Mouse (Mus musculus): Measurements from ENCODE around the gene Rac3.

Gene Rac3

DNA sequence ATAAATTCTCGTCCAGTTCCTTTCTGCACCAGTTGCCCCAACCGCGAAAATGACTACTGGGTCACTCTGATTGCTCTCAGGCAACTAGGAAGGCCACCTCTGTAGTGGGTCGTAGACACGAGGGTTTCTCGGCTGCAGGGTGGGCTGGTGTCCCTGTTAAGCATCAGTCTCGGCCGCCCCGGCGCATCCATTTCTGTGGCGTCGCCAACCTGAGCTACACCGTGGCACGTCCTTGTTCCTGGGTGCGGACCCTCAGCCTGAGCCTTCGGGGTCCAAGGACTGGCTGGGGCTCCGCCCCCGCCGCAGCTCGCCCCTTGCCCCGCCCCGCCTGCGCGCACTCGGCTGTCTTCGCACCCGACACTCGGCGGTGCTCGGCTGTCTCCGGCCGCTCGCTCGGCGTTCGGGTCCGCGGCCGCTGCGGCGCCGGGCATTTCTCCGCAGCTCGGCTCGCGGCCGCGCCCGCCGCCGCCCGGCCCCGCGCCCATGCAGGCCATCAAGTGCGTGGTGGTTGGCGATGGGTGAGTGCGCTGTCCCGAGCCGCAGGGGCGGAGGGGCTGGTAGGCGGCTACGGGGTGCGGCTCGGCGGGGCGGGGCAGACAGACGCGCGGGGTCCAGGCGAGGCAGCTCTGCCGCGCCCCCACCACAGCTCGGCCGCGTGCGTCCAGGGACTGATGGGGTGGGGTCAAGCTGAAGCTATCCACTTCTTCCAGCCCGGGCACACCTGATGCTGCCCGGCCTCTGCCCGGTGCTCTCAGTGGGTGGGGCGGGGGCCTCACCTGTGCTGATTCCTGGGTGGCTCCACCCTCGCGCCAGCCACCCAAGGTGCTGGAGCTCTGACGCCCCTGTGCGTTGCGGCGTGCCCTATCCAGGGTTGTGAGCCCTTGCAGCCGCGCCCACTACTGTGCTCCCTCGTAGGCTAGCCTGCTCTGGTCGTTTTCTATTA, at the start of gene Rac3:
Gene Rac3, plus strand, starts transcription at position 347 of the 943 bp plus-strand sequence.
- WGBS: 1% methylated on average over 90 of the region's 90 CpGs

DNA sequence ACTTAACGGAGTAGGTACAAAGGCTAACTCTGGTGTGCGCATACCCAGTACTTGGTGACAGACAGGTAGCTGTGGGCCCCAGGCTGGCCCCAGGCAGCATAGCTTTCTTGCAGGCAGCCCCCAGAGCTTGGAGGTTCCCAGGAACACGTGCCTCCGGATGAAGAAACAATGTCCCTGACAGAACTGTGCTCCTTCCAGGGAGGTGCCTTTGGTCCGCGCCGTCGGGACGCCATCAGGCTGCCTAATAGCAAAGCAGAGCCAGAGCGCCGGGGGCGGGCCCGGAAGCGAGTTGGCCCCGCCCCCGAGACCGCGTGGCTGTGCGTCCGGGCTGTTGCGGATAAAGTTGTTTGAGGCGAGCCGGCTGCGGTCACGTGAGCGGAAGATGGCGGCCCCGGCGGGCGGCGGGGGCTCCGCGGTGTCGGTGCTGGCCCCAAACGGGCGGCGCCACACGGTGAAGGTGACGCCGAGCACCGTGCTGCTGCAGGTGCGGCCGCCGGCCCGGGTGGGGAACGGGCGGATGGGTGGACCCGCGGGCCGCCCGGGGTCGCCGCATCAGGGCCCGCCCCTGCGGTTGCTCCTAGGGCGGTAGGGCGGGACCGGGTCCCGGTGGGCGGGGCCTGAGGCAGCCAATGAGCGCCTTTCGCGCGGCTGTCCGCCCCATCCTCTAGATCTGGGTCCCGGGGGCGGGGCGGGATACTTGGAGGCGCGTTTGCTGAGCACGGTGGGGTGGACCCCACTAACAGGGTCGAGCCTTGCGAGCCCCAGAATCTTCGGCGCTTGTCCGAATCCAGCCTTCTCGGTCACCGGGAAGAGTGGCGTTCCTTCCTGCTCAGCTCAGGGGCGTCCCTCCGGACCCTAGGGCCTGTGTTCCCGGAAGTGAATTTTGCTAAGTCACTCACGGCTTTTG, 48.3 kb upstream of the Rac3 start, which contains the start of gene Aspscr1:
Gene Aspscr1, plus strand, starts transcription at position 287 of the 907 bp plus-strand sequence.
- under 1% methylated on average over 83 of the region's 83 CpGs for WGBS

DNA sequence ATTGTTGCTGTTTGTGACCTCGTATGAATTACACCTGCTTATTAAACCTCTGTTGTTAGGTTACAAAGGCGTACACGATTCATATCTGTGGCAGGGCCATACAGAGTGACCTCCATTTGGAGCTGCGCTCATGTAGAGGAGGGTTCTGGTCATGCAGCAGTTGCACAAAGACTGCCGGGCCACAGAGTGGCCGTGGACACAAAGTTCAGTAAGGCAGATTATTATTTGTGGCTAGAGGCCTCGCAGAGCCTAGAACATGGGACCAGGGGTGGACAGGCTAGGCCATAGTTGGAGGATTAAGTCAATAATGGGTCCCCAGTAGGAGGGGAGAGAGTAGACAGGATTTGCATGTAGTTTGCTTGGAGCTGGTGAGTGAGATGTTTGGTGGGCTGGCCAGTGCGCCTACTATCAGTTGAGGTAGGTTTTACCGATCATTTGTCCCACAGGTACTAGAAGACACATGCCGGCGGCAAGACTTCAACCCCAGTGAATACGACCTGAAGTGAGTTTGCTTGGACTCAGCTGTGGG, 47.6 kb upstream of the Rac3 start:
- WGBS: 35% methylated on average over 12 of the region's 12 CpGs

DNA sequence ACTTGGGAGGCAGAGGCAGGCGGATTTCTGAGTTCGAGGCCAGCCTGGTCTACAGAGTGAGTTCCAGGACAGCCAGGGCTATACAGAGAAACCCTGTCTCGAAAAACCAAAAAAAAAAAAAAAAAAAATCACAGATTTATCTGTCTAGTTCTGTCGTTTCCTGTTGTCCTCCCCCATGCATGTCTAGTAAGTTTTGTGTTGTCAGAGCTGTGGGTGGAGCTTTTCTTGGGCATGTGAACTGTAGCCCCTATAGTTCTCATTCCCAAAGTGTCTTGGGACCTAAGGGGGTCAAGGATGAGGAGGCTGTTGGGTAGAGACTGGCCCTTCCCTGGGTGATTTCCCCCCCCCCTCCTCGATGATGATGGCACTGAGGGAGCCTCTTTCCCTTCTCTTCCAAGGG, 45.4 kb upstream of the Rac3 start:
- WGBS: 77% methylated on average over 5 of the region's 5 CpGs

DNA sequence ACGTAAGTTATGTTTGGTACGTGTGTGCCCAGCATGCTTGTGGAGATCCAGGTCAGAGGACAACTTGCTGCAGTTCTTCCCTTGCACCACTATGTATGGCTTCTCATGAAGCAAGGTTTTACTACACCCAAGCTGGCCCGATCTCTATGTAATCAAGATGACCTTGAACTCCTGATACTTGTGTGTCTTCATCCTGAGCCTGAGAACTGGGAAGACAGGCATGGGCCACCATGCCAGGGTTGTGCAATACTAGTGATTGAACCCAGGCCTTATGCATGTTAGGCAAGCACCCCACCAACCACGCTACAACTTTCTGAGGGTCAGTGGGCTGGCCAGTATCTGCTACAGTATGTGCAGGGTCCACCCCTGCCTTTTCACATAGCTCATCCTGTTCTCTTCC, 44.3 kb upstream of the Rac3 start:
- WGBS: 97% methylated on average over 4 of the region's 4 CpGs

DNA sequence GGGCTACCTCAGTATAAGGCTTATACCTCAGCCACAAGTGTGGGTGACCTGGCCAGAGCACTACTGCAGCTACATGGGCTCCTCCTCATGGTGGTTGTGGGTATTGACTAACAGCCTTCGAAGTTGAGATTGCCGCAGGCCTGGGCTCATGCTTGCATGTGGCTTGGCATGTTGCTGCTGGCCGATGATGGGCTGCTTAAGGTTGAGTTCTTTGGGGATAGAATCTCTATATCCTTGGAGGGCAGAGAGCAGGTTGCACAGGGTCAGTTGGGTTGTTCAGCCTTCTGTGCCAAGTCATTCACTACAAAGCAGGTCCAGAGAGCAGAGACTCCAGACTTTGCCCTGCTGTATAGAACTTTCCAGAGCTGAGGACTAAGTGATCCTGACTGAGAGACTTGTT, 41.4 kb upstream of the Rac3 start:
- 66% methylated on average over 3 of the region's 3 CpGs for WGBS

DNA sequence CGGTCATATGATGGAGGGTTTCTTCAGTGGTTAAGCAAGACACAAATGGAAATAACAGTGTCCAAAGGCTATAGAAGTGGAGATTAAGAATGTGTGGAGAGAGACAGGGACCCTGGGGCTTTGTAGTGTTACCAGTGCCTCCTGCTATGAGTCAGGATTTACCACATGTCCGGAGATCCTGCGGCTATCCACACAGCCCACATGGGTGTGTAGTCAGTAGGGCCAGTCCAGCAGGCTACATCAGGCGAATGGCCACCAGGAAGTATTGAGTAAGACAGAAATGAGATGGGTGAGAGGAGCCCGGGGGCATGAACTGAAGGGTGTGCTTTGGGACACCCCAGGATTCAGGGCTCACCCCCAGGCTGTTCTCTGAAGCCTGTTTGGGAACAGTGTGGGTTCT, 38.6 kb upstream of the Rac3 start:
- WGBS: 85% methylated on average over 5 of the region's 5 CpGs

DNA sequence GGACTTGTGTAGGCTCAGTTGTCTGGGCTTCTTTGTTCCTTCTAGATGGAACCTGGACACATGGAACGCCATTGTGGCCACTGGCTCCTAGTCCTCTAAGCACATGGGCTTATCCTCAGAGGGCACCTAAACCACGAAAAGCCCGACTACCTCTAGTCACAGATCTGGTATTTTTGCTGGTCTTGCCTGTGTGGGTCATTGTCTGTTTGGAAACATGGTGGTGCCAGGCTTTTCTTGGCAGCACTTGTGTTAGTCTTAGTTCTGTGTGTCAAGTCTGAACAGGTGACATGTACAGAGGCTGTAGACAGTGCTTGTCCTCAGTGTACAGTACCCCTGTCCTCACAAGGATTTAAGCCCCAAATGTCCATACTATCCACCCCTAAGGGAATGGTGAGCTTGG, 37.7 kb upstream of the Rac3 start:
- WGBS: 86% methylated on average over 3 of the region's 3 CpGs

DNA sequence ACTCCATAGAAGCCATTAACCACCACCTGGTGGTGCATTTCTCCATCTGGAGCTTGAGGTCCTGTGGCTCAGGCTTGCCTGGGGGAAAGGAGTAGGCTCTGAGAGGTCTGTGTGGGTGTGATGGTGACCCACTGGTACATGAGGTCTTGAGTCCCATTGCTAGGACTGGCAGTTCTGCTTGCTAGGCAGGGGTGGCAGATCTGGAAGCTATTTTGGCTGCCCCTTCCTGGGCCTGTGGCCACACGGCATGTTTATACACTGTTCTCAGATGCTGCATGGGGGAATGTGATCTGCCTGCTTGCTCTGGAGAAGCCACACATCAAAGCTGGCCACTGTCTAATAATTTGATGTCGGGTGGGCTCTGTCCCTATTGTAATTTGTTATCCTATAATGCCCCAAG, 37.2 kb upstream of the Rac3 start:
- 78% methylated on average over 2 of the region's 2 CpGs for WGBS

DNA sequence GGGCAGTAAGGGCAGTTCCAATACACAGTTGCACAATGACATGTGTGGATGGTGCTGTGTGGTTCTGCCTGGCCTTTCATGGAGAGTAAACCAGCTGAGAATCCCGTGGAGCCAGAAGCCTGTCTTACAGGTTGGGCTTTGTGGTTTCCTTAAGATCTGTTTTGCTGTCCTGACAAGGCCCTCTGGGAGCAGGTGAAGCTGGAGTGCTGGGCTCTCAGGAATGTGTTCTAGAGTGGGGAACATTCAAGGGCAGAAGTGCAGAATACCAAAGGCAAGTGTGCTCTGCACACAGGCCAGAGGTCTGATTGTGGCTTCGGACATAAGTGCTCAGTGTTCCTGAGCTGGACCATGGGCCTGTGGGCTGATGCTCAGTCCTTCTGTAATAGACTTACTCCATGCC, 36.6 kb upstream of the Rac3 start:
- 95% methylated on average over 2 of the region's 2 CpGs for WGBS

DNA sequence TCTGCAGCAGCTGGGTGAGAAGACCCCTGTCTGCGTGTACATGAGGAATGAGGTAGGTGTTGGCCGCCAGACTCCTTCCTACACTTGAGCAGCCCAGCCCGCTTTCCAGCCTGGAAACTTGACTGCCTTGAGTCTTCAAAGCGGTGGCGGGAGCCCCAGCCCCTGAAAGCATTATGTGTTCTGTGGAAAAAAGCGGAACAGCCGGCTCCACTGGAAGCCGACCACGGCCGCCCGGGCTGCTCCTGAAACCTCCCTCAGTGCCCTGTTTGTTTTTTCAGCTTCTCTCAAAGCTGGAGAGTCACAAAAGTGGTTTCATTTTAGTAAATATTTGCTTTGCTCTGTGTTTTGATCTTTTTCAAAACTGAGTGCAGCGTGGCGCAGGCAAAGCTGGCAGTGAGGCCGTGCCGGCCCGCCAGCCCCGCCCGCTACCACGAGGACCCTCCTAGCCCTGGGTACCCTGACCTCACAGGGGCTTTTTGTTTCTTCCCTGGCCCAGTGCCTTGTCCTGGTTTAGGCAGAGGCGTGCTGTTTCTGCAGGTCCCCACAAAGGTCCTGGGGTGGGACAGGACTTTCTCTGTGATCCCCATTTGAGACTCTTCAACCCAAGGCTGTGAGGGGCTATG, 34.5 kb upstream of the Rac3 start:
- WGBS: 59% methylated on average over 20 of the region's 20 CpGs

DNA sequence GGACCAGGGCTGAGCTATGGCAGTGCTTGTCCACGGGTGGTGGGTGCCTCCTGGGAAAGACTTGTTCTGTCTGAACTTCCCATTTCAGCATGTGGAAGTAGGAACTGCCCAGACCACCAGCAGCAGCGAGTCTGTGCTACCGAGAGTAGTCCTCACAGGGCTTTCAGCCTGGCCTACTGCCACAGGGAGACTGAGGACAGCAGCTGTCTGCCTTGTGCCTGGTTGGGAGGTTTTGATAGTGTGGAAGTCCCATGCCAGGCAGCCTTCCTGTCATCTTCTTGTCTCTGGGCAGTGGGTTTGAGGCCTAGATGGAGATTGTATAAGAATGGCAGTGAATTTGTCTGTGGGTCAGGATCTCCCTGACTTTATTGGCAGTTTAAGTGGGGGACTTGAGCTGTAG, 31.9 kb upstream of the Rac3 start:
- WGBS: 73% methylated on average over 3 of the region's 3 CpGs

DNA sequence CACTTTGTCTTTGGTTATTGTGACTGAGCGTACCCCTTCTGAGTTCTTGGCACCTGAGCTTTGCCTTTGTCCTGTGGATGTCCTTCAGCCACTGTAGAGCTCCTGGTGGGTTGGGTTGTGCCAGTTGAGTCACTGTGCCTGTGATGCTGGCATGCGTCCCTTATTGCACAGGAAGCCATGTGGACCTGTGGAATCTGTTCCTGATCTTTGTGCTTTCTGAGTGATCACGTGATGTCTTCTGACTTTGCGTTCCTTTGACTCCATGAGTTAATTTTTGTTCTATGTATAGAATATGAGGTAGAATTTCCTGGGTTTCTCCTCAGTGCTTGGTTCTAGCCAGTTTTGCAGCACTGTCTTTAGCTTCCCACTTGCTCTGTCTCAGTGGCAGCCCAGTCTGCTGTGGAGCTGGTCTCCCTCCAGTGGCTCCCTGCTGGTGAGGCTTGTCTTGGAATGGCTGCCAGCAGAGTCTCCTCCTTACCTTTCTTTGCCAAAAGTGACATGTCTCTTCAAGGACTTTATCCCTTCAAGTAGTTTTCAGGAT, 28.7 kb upstream of the Rac3 start:
- 53% methylated on average over 4 of the region's 4 CpGs for WGBS

DNA sequence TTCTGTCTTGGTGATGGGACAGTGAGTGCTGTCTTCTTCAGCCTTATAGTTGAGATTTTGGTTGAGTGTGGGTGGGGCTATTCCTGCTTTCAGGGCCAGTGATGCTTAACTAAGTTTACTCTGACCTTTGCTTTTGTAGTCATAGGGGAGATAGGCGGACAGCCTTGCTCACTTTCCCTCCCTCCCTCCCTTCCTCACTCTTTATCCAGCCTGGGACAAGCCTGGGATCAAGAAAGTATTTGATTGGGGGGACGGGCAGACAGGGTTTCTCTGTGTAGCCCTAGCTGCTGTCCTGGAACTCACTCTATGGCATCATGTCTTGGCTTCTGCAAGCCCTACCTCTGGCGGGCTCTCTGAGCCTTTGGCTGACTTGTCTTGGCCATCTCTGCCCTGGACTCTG, 27.8 kb upstream of the Rac3 start:
- WGBS: 86% methylated on average over 3 of the region's 3 CpGs

DNA sequence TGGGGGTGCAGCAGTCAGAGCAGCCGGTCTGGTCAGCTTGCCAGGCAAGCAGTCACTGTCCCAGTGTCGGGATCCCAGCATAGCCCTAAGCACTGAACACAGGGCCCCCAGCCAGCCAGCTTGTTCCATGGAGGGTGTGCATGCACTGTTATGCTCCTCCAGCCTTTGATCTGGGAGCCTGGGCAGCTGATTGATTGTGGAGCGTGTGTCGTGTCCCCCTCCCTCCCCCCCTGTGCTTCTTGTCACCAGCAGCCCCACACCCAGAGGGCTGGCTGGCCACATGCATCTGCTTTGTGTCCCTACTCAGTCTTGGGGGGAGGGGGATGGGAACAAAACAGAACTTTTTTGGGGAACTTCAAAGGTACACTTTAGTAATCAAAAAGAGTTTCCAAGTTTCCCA, 26.1 kb upstream of the Rac3 start:
- WGBS: 37% methylated on average over 4 of the region's 4 CpGs

DNA sequence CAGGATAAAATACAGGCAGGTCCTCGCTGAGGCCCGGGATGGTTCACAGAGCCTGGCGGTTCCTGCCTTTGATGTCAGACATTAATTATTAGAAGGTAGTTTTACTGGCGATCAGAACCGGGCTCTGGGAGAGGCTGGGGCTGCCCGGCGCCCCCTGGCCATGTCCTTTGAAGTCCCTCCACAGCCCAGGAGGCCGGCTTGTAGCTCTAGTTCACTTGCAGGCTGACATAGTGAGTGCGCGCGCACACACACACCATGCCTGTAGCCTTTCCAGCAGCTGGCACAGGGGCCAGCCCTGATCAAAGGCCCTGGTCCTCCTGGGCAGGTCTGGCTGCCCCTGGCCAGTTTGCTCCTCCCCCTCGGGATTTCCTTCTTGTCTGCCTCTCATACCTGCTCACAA, 25.6 kb upstream of the Rac3 start:
- 66% methylated on average over 12 of the region's 12 CpGs for WGBS

DNA sequence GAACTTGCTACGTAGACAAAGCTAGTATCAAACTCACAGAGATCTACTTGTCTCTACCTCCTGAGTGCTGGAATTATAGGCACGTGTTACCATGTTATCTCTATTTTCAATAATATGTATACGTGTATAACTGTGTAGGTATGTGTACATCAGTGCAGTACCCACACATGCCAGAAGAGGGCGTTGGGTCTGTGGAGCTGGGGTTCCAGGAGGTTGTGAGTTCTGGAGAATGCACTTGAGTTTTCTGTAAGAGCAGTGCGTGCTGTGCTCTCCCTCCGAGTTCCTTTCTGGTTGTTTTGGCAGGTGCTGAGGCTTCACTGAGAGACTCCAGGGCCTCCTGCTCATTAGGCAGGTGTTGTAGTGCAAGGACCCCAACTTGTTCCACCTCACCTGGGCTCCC, 24.7 kb upstream of the Rac3 start:
- 87% methylated on average over 6 of the region's 6 CpGs for WGBS

DNA sequence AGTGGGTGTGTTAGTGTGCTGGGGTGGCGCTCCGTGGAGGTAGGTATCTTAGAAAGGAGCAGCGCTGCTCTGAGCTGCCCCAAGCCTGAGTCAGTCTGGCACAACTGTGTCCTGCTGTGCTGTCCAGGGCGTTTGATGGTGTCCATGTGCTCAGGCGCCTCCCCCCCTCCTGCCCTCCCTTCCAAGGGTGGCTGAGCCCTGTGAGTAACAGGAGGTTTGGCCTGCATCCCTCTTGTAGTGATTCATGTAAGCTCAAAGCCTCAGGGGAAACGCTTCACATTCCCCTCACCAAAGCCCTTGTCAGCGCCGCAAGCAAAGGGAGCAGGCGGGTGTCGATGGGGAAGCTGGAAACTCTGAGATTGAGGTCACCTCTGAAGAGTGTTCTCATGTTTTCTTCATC, 23.5 kb upstream of the Rac3 start:
- WGBS: 57% methylated on average over 10 of the region's 10 CpGs

DNA sequence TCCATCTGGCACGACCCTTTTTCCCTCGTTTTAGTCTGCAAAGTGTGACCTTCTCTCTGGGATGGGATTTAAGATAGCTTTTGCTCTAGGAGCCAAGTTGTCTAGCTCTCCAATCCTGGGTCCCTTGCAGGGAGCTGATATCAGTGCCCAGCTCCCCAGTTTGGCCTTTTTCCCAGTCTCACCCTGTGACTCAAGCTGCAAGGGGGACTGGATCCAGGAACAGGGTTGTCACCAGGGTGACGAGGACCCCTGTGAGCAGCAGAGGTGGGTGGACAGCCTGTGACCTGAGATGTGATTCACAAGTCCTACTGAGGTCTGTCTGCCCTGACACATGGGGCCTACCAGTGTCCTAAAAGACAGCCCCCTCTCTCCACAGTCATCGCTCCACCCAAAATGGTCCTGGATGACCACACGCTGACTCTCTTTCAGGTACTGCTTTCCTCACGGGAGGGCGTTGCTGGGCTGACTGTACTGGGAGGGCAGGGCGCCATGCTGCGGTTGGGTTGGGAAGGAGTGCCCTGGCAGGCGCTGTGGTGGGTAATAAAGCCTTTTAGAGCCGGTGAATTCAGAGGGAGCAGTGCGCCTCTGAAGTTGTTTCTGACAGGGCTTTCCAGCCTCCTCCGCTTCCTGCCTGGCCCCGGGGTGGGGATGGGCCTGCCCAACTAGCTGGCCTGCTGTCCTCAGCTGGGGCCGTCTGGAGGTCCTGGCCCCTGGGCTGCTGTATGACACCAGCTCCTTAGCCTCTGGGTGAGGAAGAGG, 17.4 kb upstream of the Rac3 start:
- 68% methylated on average over 15 of the region's 15 CpGs for WGBS

DNA sequence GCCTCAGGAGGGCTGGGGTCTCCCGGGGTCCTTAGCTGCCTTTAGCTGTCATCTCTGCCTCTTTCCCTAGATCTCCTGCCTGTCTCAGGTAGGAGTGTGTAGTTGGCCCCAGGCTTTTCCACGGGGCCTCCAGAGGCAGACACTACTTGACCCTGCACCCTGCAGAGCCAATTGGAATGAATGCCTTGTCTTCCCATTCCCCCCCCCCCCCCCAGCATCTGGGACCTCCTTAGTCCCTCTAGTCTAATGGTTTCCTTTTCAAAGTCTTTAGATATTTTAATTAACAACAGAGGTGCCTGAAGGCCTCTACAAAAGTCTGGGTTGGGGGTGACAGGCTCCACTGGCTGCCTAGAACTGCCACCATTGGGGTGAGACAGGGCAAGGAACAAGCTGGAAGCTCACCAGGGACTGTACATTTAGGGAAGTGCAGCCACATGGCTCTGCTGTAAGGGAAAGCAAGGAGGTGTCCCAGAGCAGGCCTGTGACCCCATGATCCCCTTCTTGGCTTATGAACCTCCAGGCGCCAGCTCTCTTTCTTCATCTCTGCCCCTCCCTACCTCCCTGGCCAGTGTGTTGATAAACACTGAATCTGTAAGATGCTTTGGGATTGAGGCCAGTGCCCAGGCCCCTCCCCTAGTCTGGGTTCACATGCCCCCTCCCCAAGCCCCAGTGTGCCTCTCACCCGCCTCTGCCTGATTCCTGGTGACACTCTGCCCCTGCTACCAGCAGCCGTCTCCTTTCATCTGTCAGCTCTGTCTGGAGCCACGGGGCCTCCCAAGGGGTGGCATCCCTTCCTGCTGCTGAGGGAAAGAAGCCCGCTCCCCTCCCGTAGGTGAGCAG, 16.6 kb upstream of the Rac3 start:
- whole genome bisulfite sequencing: 60% methylated on average over 7 of the region's 8 CpGs

Data from cerebral cortex, adult 2 months (tissue).